Mouse (Mus musculus) CH12.LX (cell line): Measurements from ENCODE around the gene Ren1.

Source experiments
- CTCF ChIP-seq, 2 experiments: IDR thresholded peaks in 1 of 2; conservative IDR thresholded peaks in 1 of 2; 2 replicates each; pipeline ENCODE4 v1.5.1; 2011 to 2012; ENCODE audit warnings: low read depth in 2 of 2, low read length in 2 of 2, improper control_type of control experiment in 1 of 2, inconsistent platforms in 1 of 2, mild to moderate bottlenecking in 1 of 2, moderate library complexity in 1 of 2
- JUND ChIP-seq: conservative IDR thresholded peaks from 2 replicates; pipeline ENCODE4 v1.6.1; 2011; ENCODE audit warnings: low read depth, low read length, improper control_type of control experiment
- USF1 ChIP-seq: IDR thresholded peaks from 2 replicates; pipeline ENCODE4 v1.6.1; 2014; ENCODE audit warnings: low read depth, mild to moderate bottlenecking, inconsistent platforms, low read length, improper control_type of control experiment

DNA sequence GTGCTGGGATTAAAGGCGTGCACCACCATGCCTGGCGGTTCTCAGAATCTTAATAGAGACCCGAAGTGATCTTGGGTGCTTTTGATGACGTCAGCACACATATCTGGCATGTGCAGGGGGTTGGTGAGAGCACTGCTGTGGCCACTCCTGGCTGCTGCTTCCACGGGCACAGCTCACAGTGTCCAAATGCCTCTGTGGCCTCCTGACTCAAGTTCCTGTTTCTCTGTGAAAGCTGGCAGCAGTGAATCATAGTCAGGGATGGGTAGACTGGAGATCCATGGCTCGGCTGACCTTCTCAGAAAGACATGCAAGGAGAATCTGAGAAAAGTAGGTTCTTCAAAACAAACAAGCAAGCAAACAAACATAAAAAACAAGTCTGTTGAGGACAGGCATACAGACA is 34.5 kb upstream of the Ren1 start:
- TF ChIP-seq CTCF (conservative IDR thresholded peaks at IDR 0.05 in 1 of 2, IDR thresholded peaks at IDR 0.05 in 1 of 2; ENCODE audit: low read depth in 2 of 2, low read length in 2 of 2) (no peak), USF1 (no peak), JUND (no peak)
